Mouse (Mus musculus) forebrain, embryonic 15.5 days (tissue): Measurements from ENCODE around the gene Srrd. TPM values are rescaled to one million over a fixed set of nuclear protein-coding genes. Genes with fewer than 3 reads are reported as not detected.

ENCODE experiments used
- ATAC-seq: fragments of 200-750 bp; cut with Nextera tagmentation; replicated peaks from 2 replicates; pipeline ENCODE4 v1.8.0; 2017; ENCODE audit warnings: mild to moderate bottlenecking, moderate TSS enrichment, moderate library complexity
- H3K27ac ChIP-seq: fragments of 300-500 bp; sonication (generic); replicated peaks from 2 replicates; pipeline ENCODE4 v1.5.1; 2015; ENCODE audit warnings: mild to moderate bottlenecking, inconsistent platforms
- H3K27me3 ChIP-seq: fragments of 300-500 bp; sonication (generic); 2 replicates; pipeline ENCODE4 v1.6.1; 2015; ENCODE audit warnings: inconsistent platforms
- H3K36me3 ChIP-seq: fragments of 300-500 bp; sonication (generic); 2 replicates; pipeline ENCODE4 v1.6.1; 2015; ENCODE audit warnings: mild to moderate bottlenecking, inconsistent platforms
- H3K4me1 ChIP-seq: fragments of 300-500 bp; sonication (generic); 2 replicates; pipeline ENCODE4 v1.6.1; 2015; ENCODE audit warnings: inconsistent platforms
- H3K4me2 ChIP-seq: fragments of 300-500 bp; sonication (generic); replicated peaks from 2 replicates; pipeline ENCODE4 v1.6.1; 2015; ENCODE audit warnings: mild to moderate bottlenecking, inconsistent platforms
- H3K4me3 ChIP-seq: fragments of 300-500 bp; sonication (generic); 2 replicates; pipeline ENCODE4 v1.5.1; 2015; ENCODE audit warnings: mild to moderate bottlenecking, inconsistent platforms
- H3K9ac ChIP-seq: fragments of 300-500 bp; sonication (generic); replicated peaks from 2 replicates; pipeline ENCODE4 v1.6.1; 2015; ENCODE audit warnings: mild to moderate bottlenecking, inconsistent platforms
- H3K9me3 ChIP-seq: fragments of 300-500 bp; sonication (generic); 2 replicates; pipeline ENCODE4 v1.6.1; 2016; ENCODE audit warnings: inconsistent platforms
- WGBS: fragments of 180-500 bp; shearing (Covaris S2); methylation state at CpG from one replicate; pipeline ENCODE4 v1.1.7; 2015; ENCODE audit warnings: mixed read lengths; 5-methylcytosine and 5-hydroxymethylcytosine counted together
- polyA plus RNA-seq: library from polyadenylated mRNA; unstranded; fragments of >200 nt; fragmentation: Nextera tagmentation; extraction: Ambion mirVana; gene quantifications from 2 replicates; pipeline ENCODE4 v1.2.1, GENCODE M21; 2015

Gene Srrd
- polyA plus RNA-seq, 1 experiment from 2014 or later, result 57.5 TPM

GRCm38 (mm10) chr5:112302310-112302709 lies 40.5 kb downstream of the Srrd start:
- Histone ChIP-seq H3K36me3 (no peaks in the 10 kb centered on the region), H3K4me1 (no peaks in the 10 kb centered on the region), H3K27ac (no peak overlapping the region), H3K27me3 (no peaks in the 10 kb centered on the region), H3K9me3 (no peaks in the 10 kb centered on the region), H3K4me3 (no peak overlapping the region), H3K4me2 (no peak overlapping the region), H3K9ac (no peak overlapping the region)
- 95% methylated on average over 5 of the region's 5 CpGs for WGBS
- no peak for ATAC-seq

- Histone ChIP-seq H3K36me3 (no peaks in the 10 kb centered on the region), H3K27me3 (no peaks in the 10 kb centered on the region), H3K27ac (no peak overlapping the region), H3K9ac (no peak overlapping the region), H3K4me3 (no peak overlapping the region), H3K4me2 (no peak overlapping the region), H3K9me3 (no peaks in the 10 kb centered on the region), H3K4me1 (0 out of 2 replicates have a peak, but pooled peaks cover 4% of the 10 kb centered on the region)
- no peak for ATAC-seq
- WGBS, result 89% methylated on average over 4 of the region's 4 CpGs
These were observed 41.1 kb downstream of the Srrd start for GRCm38 (mm10) chr5:112301694-112302093.

GRCm38 (mm10) chr5:112300721-112301308 lies 42.0 kb downstream of the Srrd start:
- H3K36me3 ChIP-seq, result no peaks in the 10 kb centered on the region
- no peaks in the 10 kb centered on the region for H3K9me3 ChIP-seq
- no peak overlapping the region for H3K9ac ChIP-seq
- H3K4me3 ChIP-seq, result no peak overlapping the region
- ATAC-seq, result no peak
- WGBS, result 88% methylated on average over 6 of the region's 6 CpGs
- H3K4me1 ChIP-seq, result 0 out of 2 replicates have a peak, but pooled peaks cover 4% of the 10 kb centered on the region
- no peaks in the 10 kb centered on the region for H3K27me3 ChIP-seq
- H3K4me2 ChIP-seq, result no peak overlapping the region
- H3K27ac ChIP-seq, result no peak overlapping the region

GRCm38 (mm10) chr5:112300112-112300511 lies 42.7 kb downstream of the Srrd start:
- ATAC-seq, result no peak
- H3K27me3 ChIP-seq, result no peaks in the 10 kb centered on the region
- WGBS, result 86% methylated on average over 2 of the region's 2 CpGs
- no peak overlapping the region for H3K4me2 ChIP-seq
- H3K36me3 ChIP-seq, result no peaks in the 10 kb centered on the region
- H3K27ac ChIP-seq, result no peak overlapping the region
- no peak overlapping the region for H3K9ac ChIP-seq
- H3K4me1 ChIP-seq, result 0 out of 2 replicates have a peak, but pooled peaks cover 4% of the 10 kb centered on the region
- H3K9me3 ChIP-seq, result no peaks in the 10 kb centered on the region
- no peak overlapping the region for H3K4me3 ChIP-seq

GRCm38 (mm10) chr5:112299399-112299798 lies 43.4 kb downstream of the Srrd start:
- Histone ChIP-seq H3K36me3 (no peaks in the 10 kb centered on the region), H3K27ac (no peak overlapping the region), H3K9me3 (no peaks in the 10 kb centered on the region), H3K4me2 (no peak overlapping the region), H3K4me1 (0 out of 2 replicates have a peak, but pooled peaks cover 8% of the 10 kb centered on the region), H3K27me3 (no peaks in the 10 kb centered on the region), H3K9ac (no peak overlapping the region), H3K4me3 (no peak overlapping the region)
- 88% methylated on average over 4 of the region's 4 CpGs for WGBS
- no peak for ATAC-seq

- Histone ChIP-seq H3K36me3 (no peaks in the 10 kb centered on the region), H3K27ac (no peak overlapping the region), H3K9ac (no peak overlapping the region), H3K9me3 (no peaks in the 10 kb centered on the region), H3K4me3 (no peak overlapping the region), H3K4me1 (0 out of 2 replicates have a peak, but pooled peaks cover 8% of the 10 kb centered on the region), H3K27me3 (no peaks in the 10 kb centered on the region), H3K4me2 (no peak overlapping the region)
- WGBS, result 92% methylated on average over 12 of the region's 12 CpGs
- no peak for ATAC-seq
These were observed 44.4 kb downstream of the Srrd start for GRCm38 (mm10) chr5:112298226-112298988.

GRCm38 (mm10) chr5:112297257-112297656 lies 45.6 kb downstream of the Srrd start:
- H3K27ac ChIP-seq, result no peak overlapping the region
- 0 out of 2 replicates have a peak, but pooled peaks cover 8% of the 10 kb centered on the region for H3K4me1 ChIP-seq
- ATAC-seq, result no peak
- H3K9ac ChIP-seq, result no peak overlapping the region
- no peaks in the 10 kb centered on the region for H3K36me3 ChIP-seq
- H3K9me3 ChIP-seq, result no peaks in the 10 kb centered on the region
- no peaks in the 10 kb centered on the region for H3K27me3 ChIP-seq
- 72% methylated on average over 2 of the region's 2 CpGs for WGBS
- H3K4me2 ChIP-seq, result no peak overlapping the region
- H3K4me3 ChIP-seq, result no peak overlapping the region

- Histone ChIP-seq H3K27me3 (no peaks in the 10 kb centered on the region), H3K4me2 (no peak overlapping the region), H3K9me3 (no peaks in the 10 kb centered on the region), H3K9ac (no peak overlapping the region), H3K4me3 (no peak overlapping the region), H3K27ac (no peak overlapping the region), H3K36me3 (no peaks in the 10 kb centered on the region), H3K4me1 (0 out of 2 replicates have a peak, but pooled peaks cover 8% of the 10 kb centered on the region)
- no peak for ATAC-seq
- WGBS, result 63% methylated on average over 6 of the region's 6 CpGs
These were observed 46.2 kb downstream of the Srrd start for GRCm38 (mm10) chr5:112296404-112297181.

GRCm38 (mm10) chr5:112295564-112295963 lies 47.3 kb downstream of the Srrd start:
- no peaks in the 10 kb centered on the region for H3K9me3 ChIP-seq
- H3K36me3 ChIP-seq, result no peaks in the 10 kb centered on the region
- no peak overlapping the region for H3K4me3 ChIP-seq
- 62% methylated on average over 8 of the region's 8 CpGs for WGBS
- no peak for ATAC-seq
- no peak overlapping the region for H3K4me2 ChIP-seq
- H3K9ac ChIP-seq, result no peak overlapping the region
- 0 out of 2 replicates have a peak, but pooled peaks cover 8% of the 10 kb centered on the region for H3K4me1 ChIP-seq
- H3K27ac ChIP-seq, result no peak overlapping the region
- no peaks in the 10 kb centered on the region for H3K27me3 ChIP-seq

GRCm38 (mm10) chr5:112295162-112295561 lies 47.7 kb downstream of the Srrd start:
- ATAC-seq, result no peak
- Histone ChIP-seq H3K27me3 (no peaks in the 10 kb centered on the region), H3K4me3 (no peak overlapping the region), H3K9me3 (no peaks in the 10 kb centered on the region), H3K4me1 (0 out of 2 replicates have a peak, but pooled peaks cover 8% of the 10 kb centered on the region), H3K9ac (no peak overlapping the region), H3K27ac (no peak overlapping the region), H3K36me3 (no peaks in the 10 kb centered on the region), H3K4me2 (no peak overlapping the region)
- WGBS, result 39% methylated on average over 8 of the region's 8 CpGs

- no peak for ATAC-seq
- no peaks in the 10 kb centered on the region for H3K27me3 ChIP-seq
- WGBS, result 62% methylated on average over 4 of the region's 4 CpGs
- no peaks in the 10 kb centered on the region for H3K9me3 ChIP-seq
- no peak overlapping the region for H3K9ac ChIP-seq
- no peak overlapping the region for H3K4me3 ChIP-seq
- no peak overlapping the region for H3K4me2 ChIP-seq
- H3K27ac ChIP-seq, result no peak overlapping the region
- H3K4me1 ChIP-seq, result 0 out of 2 replicates have a peak, but pooled peaks cover 11% of the 10 kb centered on the region
- H3K36me3 ChIP-seq, result no peaks in the 10 kb centered on the region
These were observed 48.1 kb downstream of the Srrd start for GRCm38 (mm10) chr5:112294696-112295095.

- Histone ChIP-seq H3K9ac (no peak overlapping the region), H3K4me3 (no peak overlapping the region), H3K4me1 (0 out of 2 replicates have a peak, but pooled peaks cover 11% of the 10 kb centered on the region), H3K4me2 (no peak overlapping the region), H3K9me3 (no peaks in the 10 kb centered on the region), H3K27me3 (no peaks in the 10 kb centered on the region), H3K36me3 (no peaks in the 10 kb centered on the region), H3K27ac (no peak overlapping the region)
- 89% methylated on average over 2 of the region's 2 CpGs for WGBS
- ATAC-seq, result no peak
These were observed 49.0 kb downstream of the Srrd start for GRCm38 (mm10) chr5:112293800-112294199.
